Mouse (Mus musculus): Measurements from ENCODE around the gene Cdk12. TPM values are rescaled to one million over a fixed set of nuclear protein-coding genes. Genes with fewer than 3 reads are reported as not detected.

Gene Cdk12
- polyA plus RNA-seq, 1 experiment from 2014 or later: 6.7 TPM

DNA sequence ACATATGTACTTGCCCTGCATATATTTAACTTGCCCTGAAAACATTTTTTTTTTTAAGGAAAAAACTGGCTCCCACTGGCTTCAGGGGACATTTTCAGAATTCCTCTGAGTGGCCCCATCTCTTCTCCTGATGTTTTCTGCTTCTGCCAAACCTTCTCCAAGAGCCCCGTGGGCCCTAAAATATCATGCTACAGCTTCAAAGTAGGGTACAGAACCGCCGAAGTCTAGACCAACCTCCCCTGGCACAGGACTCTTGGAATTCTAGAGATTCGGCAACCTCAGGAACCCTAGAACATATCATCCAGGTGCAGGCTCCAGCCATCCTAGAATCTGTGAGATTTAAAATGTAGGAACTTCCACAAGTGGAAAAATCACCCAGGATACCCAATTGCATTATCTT lies 116.7 kb downstream of the Cdk12 start:
- Histone ChIP-seq H3K4me2 (replicated peaks; ENCODE audit: low read depth, low read length) (no peak overlapping the region), H3K36me3 (ENCODE audit: insufficient read depth, low read length) (no peaks in the 10 kb centered on the region), H3K9ac (replicated peaks; ENCODE audit: low read depth) (no peak overlapping the region), H3K9me3 (ENCODE audit: low read length) (no peaks in the 10 kb centered on the region), H3K27me3 (replicated peaks; ENCODE audit: insufficient read depth, low read length) (peaks cover 77% of the 10 kb centered on the region), H3K4me1 (ENCODE audit: insufficient read depth, low read depth, low read length) (no peaks in the 10 kb centered on the region), H3K27ac (ENCODE audit: low read length) (no peak overlapping the region), H3K4me3 (ENCODE audit: low read depth, low read length) (no peak overlapping the region)
- no peak for TF ChIP-seq EP300 (IDR thresholded peaks at IDR 0.05)
- TF ChIP-seq CTCF (IDR thresholded peaks at IDR 0.05): no peak
- no peak for DNase-seq (ENCODE audit: low spot score)
- WGBS: 16% methylated on average over 4 of the region's 4 CpGs
- no peak for ATAC-seq

GRCm38 (mm10) chr11:98319944-98320343 lies 117.1 kb downstream of the Cdk12 start:
- 10% methylated on average over 2 of the region's 2 CpGs for WGBS
- DNase-seq (ENCODE audit: low spot score) (no peak), ATAC-seq (no peak)
- Histone ChIP-seq H3K36me3 (ENCODE audit: insufficient read depth, low read length) (no peaks in the 10 kb centered on the region), H3K4me3 (ENCODE audit: low read depth, low read length) (no peak overlapping the region), H3K4me2 (replicated peaks; ENCODE audit: low read depth, low read length) (no peak overlapping the region), H3K27me3 (replicated peaks; ENCODE audit: insufficient read depth, low read length) (peaks cover 79% of the 10 kb centered on the region), H3K9ac (replicated peaks; ENCODE audit: low read depth) (no peak overlapping the region), H3K27ac (ENCODE audit: low read length) (no peak overlapping the region), H3K4me1 (ENCODE audit: insufficient read depth, low read depth, low read length) (no peaks in the 10 kb centered on the region), H3K9me3 (ENCODE audit: low read length) (no peaks in the 10 kb centered on the region)
- no peak for TF ChIP-seq CTCF (IDR thresholded peaks at IDR 0.05)

DNA sequence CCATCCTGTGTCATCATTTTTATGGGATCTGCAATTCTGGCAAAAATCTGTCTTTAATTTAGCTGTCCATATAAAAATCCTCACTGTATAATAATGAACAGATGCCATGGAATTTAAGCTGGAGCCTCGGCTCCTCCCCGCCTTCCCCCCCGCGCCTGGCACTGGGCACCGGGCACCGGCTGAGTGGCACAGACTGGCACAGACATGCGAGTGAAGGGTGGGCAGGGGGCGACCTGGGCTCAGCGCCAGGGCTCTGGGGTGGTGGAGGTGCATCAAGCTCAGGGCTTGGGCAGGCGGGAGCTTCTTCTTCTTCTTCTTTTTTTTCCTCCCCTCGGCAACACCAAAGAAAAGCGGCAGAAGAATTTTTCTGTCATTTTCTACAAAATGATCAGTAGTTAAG lies 117.5 kb downstream of the Cdk12 start:
- Histone ChIP-seq H3K36me3 (ENCODE audit: insufficient read depth, low read length) (no peaks in the 10 kb centered on the region), H3K9me3 (ENCODE audit: low read length) (no peaks in the 10 kb centered on the region), H3K4me1 (ENCODE audit: insufficient read depth, low read depth, low read length) (no peaks in the 10 kb centered on the region), H3K9ac (replicated peaks; ENCODE audit: low read depth) (no peak overlapping the region), H3K27me3 (replicated peaks; ENCODE audit: insufficient read depth, low read length) (peaks cover 81% of the 10 kb centered on the region), H3K27ac (ENCODE audit: low read length) (no peak overlapping the region), H3K4me2 (replicated peaks; ENCODE audit: low read depth, low read length) (no peak overlapping the region), H3K4me3 (ENCODE audit: low read depth, low read length) (no peak overlapping the region)
- ATAC-seq (no peak), DNase-seq (ENCODE audit: low spot score) (no peak)
- WGBS: 8% methylated on average over 10 of the region's 12 CpGs
- TF ChIP-seq EP300 (IDR thresholded peaks at IDR 0.05): no peak
- TF ChIP-seq CTCF (IDR thresholded peaks at IDR 0.05): no peak

GRCm38 (mm10) chr11:98320806-98321676 lies 118.2 kb downstream of the Cdk12 start:
- peaks cover 87% of the 10 kb centered on the region for H3K27me3 ChIP-seq (replicated peaks; ENCODE audit: insufficient read depth, low read length)
- no peak for DNase-seq (ENCODE audit: low spot score)
- no peak for ATAC-seq
- no peak for TF ChIP-seq CTCF (IDR thresholded peaks at IDR 0.05)
- no peak for TF ChIP-seq EP300 (IDR thresholded peaks at IDR 0.05)
- H3K9me3 ChIP-seq (ENCODE audit: low read length): no peaks in the 10 kb centered on the region
- H3K4me3 ChIP-seq (ENCODE audit: low read depth, low read length): no peak overlapping the region
- H3K4me2 ChIP-seq (replicated peaks; ENCODE audit: low read depth, low read length): no peak overlapping the region
- H3K27ac ChIP-seq (ENCODE audit: low read length): no peak overlapping the region
- H3K36me3 ChIP-seq (ENCODE audit: insufficient read depth, low read length): no peaks in the 10 kb centered on the region
- H3K9ac ChIP-seq (replicated peaks; ENCODE audit: low read depth): no peak overlapping the region
- WGBS: 2% methylated on average over 30 of the region's 30 CpGs
- no peaks in the 10 kb centered on the region for H3K4me1 ChIP-seq (ENCODE audit: insufficient read depth, low read depth, low read length)

DNA sequence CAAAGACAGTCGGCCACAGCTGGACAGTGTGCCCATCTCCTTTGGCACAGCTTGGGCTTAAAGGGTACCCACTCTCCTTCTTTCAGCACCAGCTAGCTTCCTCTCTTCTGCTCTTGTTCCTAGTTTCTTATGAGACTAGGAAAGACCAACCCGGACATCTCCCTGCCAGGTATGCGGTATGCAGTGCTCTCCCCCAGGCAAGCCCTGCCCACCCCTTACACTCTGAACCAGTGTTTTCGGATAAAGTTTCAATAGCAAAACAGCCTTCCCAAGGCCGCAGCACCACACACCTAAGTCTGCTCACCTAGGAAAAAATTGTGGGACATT lies 118.8 kb downstream of the Cdk12 start:
- ATAC-seq: no peak
- WGBS: 5% methylated on average over 5 of the region's 5 CpGs
- TF ChIP-seq CTCF (IDR thresholded peaks at IDR 0.05) (no peak), EP300 (IDR thresholded peaks at IDR 0.05) (no peak)
- no peak for DNase-seq (ENCODE audit: low spot score)
- H3K4me1 ChIP-seq (ENCODE audit: insufficient read depth, low read depth, low read length): no peaks in the 10 kb centered on the region
- H3K9ac ChIP-seq (replicated peaks; ENCODE audit: low read depth): no peak overlapping the region
- H3K36me3 ChIP-seq (ENCODE audit: insufficient read depth, low read length): no peaks in the 10 kb centered on the region
- no peaks in the 10 kb centered on the region for H3K9me3 ChIP-seq (ENCODE audit: low read length)
- H3K4me2 ChIP-seq (replicated peaks; ENCODE audit: low read depth, low read length): no peak overlapping the region
- no peak overlapping the region for H3K27ac ChIP-seq (ENCODE audit: low read length)
- peaks cover 87% of the 10 kb centered on the region for H3K27me3 ChIP-seq (replicated peaks; ENCODE audit: insufficient read depth, low read length)
- H3K4me3 ChIP-seq (ENCODE audit: low read depth, low read length): no peak overlapping the region

DNA sequence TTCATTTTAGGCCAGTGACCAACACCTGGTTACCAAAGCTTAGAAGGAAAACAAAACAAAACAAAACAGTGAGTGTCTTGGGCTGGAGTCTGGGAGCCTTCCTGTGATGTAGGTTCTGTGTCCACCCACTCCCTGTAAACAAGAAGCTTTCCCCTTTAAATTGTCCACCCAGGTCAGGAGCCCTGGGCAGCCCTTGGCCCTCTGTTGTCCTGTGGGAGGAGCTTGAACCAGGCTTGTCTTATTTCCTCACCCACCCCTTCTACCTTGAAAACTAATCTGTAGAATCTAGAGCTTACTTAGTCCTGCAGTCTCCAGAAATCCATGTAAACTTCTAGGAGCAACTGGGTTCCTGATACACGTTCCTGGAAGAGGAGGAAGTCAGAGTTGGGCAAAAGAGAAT lies 119.3 kb downstream of the Cdk12 start:
- H3K9ac ChIP-seq (replicated peaks; ENCODE audit: low read depth): no peak overlapping the region
- H3K4me3 ChIP-seq (ENCODE audit: low read depth, low read length): no peak overlapping the region
- no peaks in the 10 kb centered on the region for H3K36me3 ChIP-seq (ENCODE audit: insufficient read depth, low read length)
- H3K4me1 ChIP-seq (ENCODE audit: insufficient read depth, low read depth, low read length): peaks cover 1% of the 10 kb centered on the region; the same call in 1 of the 2 replicates
- H3K9me3 ChIP-seq (ENCODE audit: low read length): no peaks in the 10 kb centered on the region
- peaks cover 87% of the 10 kb centered on the region for H3K27me3 ChIP-seq (replicated peaks; ENCODE audit: insufficient read depth, low read length)
- no peak overlapping the region for H3K27ac ChIP-seq (ENCODE audit: low read length)
- H3K4me2 ChIP-seq (replicated peaks; ENCODE audit: low read depth, low read length): no peak overlapping the region
- 0% methylated on average over 1 of the region's 1 CpGs for WGBS
- no peak for TF ChIP-seq CTCF (IDR thresholded peaks at IDR 0.05)
- TF ChIP-seq EP300 (IDR thresholded peaks at IDR 0.05): no peak
- ATAC-seq: no peak
- no peak for DNase-seq (ENCODE audit: low spot score)

Measured in lung, postnatal 0 days (tissue).